Mouse (Mus musculus) liver (tissue): ENCODE measurements at regions not wholly inside any gene's neighbourhood (a gene's known extent, or its start where the extent isn't known, plus 50 kb on each side); places are given as distances from the start of the nearest gene placed in this dataset.

Source experiments
- DNase-seq: peaks from one replicate; pipeline ENCODE4 v3.0.0-alpha.2; 2020; ENCODE audit warnings: mixed read lengths

GRCm38 (mm10) chr6:81323690-81324089 is 599.8 kb upstream of the Gcfc2 start:
- no peak for DNase-seq

- no peak for DNase-seq
Observed at GRCm38 (mm10) chr6:81363969-81364529, 559.4 kb upstream of the Gcfc2 start.

DNA sequence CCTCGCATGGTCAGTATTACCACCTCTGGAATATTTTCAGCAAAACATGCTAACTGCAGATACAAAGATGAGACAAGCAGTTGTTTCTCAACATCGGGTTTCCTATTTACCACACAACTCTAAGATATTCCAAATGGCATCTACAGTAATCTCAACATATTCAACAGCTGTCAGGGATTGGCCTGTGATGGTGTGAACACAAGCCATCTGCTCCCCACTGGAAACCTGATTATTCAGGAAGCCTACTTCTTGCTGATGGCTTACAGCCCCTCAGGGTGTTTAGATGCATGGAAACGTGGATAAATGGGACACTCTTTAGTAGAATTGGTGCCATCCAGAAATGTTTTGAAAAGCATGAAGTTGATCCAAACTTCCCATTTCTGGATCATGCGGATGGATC is 535.0 kb upstream of the Gcfc2 start:
- DNase-seq = no peak

DNA sequence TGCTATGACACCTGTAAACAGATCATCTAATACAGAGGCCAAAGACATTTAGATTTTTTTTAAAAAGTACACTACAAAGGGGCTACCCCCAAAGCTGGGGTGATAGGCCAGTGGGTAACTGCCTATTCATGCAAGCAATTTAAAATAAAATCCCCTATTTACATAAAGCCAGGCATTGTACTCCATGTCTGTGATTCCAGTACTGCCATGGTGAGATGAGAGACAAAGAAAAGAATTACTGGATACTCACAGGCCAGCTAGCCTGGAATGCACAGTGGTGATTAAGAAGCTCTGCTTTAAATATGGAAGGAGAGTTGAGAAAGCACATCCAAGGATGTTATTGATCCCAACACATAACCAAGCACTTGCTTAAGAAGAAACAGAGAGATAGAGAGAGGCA is 520.3 kb upstream of the Gcfc2 start:
- DNase-seq = no peak

GRCm38 (mm10) chr6:81413611-81414010 is 509.9 kb upstream of the Gcfc2 start:
- DNase-seq = no peak

- no peak for DNase-seq
Observed at GRCm38 (mm10) chr6:81434745-81435144, 488.7 kb upstream of the Gcfc2 start.

DNA sequence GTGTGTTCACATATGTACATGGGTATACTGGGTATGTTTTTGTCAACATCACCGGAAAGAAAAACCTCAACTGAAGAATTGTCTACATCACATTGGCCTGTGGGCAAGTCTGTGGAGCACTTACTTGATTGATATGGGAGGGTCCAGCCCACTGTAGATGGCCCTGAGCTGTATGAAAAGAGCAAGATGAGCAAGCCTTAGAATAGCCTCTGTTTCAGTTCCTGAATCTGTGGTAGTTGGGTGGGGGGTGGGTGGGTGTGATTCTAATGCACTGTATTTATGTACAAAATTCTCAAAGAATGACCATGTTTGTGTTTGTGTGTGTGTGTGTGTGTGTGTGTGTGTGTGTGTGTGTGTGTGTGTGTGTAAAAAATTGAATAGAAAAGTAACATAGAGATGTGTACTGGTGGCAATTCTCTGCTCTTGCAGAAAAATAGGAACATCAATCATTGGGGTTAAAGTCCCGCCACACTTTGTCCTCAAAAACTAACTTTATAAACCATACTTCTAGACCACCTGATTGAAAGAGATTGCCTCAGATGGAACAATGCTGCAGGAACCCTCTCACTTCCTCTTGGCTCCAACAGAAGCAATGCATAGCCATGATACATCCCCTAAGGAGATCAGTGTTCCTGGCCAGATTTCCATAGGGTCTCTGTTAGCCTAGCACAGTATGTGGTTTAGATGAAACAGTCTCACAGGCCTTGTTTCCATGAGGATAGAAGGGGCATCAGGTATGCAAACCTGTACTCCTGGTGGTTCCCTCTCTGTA is 484.3 kb upstream of the Gcfc2 start:
- DNase-seq = no peak

DNA sequence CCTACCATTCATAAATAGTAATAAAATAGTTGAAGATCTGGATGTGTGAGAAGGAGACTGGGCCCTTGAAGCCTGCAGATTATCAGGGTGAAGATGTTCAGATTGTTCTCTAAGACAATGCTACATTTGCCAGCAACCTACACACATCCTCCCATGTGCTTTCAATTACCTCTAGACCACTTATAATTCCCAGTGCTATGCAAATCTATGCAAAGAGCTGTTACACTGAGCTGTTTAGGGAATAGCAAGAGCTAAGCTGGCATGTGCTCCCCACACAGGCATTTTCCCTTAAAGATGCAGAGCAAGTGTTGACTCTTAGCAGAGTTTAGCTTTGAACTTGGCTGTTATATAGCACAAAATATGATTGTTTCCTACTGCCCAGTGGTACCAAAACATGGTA is 482.1 kb upstream of the Gcfc2 start:
- no peak for DNase-seq

GRCm38 (mm10) chr6:81446019-81446800 is 477.3 kb upstream of the Gcfc2 start:
- no peak for DNase-seq

DNA sequence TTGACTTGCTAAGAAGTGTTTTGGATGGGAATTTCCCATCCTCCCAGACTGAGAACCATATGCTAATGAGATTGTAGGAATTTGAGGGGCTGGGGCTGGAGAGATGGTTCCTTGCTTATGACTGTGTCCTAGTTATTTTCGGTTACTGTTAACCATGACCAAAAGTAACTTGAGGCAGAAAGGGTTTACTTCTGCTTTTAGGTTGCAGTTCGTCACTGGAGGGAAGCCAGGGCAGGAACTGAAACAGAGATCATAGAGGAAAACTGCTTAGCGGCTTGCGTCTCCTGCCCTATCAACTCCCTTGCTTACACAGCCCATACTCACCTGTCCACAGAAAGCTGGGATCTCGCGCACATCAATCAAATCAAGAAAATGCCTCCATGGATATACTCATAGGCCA is 475.8 kb upstream of the Gcfc2 start:
- DNase-seq = no peak

- DNase-seq = no peak
Observed at GRCm38 (mm10) chr6:81448366-81448765, 475.1 kb upstream of the Gcfc2 start.

DNA sequence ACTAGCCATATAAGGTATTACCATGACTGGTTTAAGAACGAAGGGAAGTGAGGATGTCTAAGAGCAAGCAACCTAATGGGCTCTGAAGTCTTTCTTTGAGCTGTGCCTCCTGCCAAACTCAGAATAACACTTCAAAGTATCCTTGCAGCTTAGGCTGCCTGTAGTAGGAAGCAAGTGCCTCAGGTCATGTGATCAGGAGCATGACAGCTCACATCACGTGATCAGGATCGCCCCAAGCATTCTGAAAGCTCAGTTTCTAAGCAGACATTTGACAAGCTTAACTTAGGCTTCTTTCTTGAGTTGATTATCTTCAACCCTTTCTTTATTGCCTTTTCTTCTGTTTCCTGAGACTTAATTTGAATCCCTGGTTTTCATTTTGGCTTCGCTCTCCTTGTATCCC is 462.4 kb upstream of the Gcfc2 start:
- no peak for DNase-seq

- no peak for DNase-seq
Observed at GRCm38 (mm10) chr6:81464442-81464841, 459.0 kb upstream of the Gcfc2 start.

DNA sequence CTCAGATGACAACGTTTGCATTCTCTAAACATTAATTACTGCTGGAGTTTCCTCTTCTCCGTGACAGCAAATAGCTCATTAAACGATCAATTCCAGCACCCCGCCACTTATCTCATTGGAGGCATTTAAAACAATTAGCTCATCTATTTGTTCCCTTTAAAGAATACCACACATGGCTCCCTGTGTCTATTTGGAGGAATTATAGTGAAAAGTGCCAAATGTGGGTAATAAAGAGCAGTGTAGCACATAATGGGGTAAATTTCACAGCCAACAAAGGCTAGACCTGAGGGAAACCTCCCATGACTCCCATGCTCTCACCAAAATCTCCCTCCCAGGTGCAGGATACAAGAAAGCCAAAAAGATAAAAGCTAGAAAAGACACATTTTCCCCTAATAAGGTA is 456.9 kb upstream of the Gcfc2 start:
- DNase-seq = no peak

- DNase-seq = no peak
Observed at GRCm38 (mm10) chr6:81471340-81471955, 452.0 kb upstream of the Gcfc2 start.

DNA sequence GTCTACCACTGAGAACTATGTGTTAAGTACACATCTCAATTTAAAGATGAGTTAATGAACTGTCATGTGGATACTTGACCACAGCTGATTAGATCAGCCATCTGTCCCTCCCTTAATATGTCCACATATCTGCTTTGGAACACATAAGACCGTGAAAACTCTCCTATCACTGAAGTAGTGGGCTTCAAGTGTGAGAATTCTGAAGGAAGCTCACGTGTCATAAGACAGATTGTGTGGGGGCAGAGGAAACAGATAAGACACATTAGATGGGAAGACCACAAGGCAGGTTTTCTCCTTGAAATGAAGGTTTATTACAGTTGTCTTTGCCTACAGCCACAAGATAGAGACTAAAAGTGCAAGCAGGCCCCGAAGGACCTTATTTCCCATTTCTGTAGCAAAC is 451.0 kb upstream of the Gcfc2 start:
- no peak for DNase-seq

- DNase-seq = no peak
Observed at GRCm38 (mm10) chr6:81474786-81475185, 448.7 kb upstream of the Gcfc2 start.

- DNase-seq = no peak
Observed at GRCm38 (mm10) chr6:81487006-81487405, 436.5 kb upstream of the Gcfc2 start.

DNA sequence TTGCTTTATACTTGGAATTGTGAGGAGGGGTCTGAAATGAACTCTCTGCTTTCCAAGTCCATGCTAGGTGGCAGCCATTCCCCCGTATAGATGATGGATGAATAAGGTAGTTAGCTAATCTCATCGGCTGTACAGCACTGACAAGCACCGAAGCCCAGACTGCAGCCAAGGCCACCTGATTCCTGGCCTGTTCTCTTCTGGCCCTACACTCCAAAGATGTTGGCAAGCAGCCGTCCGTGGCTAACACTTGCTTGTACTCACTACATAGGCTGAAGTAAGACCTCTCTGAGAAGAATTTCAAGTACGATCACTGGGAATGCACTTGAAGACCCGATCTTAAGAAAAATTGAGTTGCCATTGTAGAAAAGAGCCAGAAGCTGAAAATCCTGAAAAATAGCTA is 427.2 kb upstream of the Gcfc2 start:
- no peak for DNase-seq

DNA sequence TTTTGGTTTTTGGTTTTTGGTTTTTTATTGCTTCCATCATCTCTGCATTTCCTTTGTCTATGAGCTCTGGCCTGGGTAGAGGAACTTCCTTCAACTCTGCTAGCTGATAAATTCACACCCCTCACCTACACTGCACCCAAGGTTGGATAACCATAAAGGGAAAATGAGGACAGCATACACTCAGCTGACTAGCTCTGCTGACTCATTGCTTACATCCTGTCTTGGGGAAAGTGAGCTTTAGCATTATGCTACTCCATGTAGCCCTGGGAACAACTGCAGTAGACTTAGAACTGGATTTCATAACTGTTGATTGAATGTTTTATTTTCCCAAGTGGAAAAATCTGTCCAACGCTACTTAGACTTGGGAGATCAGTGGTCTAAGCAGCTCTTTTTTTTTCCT is 406.3 kb upstream of the Gcfc2 start:
- no peak for DNase-seq

GRCm38 (mm10) chr6:81562260-81562659 is 361.2 kb upstream of the Gcfc2 start:
- no peak for DNase-seq

- no peak for DNase-seq
Observed at GRCm38 (mm10) chr6:81563192-81563591, 360.3 kb upstream of the Gcfc2 start.

DNA sequence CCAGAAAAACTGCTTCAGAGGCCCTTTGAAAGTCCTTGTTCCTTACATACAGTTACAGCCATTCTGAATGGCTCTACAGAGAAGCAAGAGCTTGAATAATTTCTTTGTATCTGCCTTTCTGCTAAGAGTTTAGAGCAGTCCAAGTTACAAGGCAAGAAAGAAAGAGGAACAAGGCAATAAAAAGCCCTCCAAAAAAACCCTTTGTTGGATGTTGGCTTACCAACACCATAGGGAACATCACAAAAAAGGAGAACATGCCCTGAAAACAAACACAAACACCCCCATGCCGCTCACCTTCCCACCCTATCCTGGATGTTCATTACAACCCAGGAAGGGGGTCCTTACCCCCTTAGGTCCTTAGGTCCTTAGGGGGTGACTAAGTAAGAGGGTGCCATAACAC is 359.2 kb upstream of the Gcfc2 start:
- no peak for DNase-seq
